10 mouse cellular contexts compared by ENCODE assay signal in genomic region chr10:75119396-75119795, GRCm38 (mm10). TPM values are rescaled to one million over a fixed set of nuclear protein-coding genes. Genes with fewer than 3 reads are reported as not detected.
DNase-seq lines count a peak whose midpoint lies in the region; TF ChIP-seq lines count a peak whose summit lies in the region.
"Had no signal": no experiment of that assay in that cellular context is flagged by ENCODE, and none has a peak within 500 bp of the region (broad histone marks: within the 10 kb centered on the region; RNA-seq: fewer than 3 reads in every experiment).

No protein-coding gene starts in this region.

- peak; percentile 60 for DNase-seq in gastrocnemius, adult 18-20 months (ENCODE audit: low spot score)
- DNase-seq in gastrocnemius, postnatal 4 days (ENCODE audit: low spot score in 2 of 2) = no peak
- DNase-seq in urinary bladder, postnatal 14 days (ENCODE audit: low spot score) = peak; percentile 57
- no peak for DNase-seq in urinary bladder, postnatal 10 days (ENCODE audit: low spot score)
- DNase-seq in lung, adult 2 months = peak; percentile 49
- DNase-seq in retina, postnatal 1 day = no peak
- DNase-seq in embryo, embryonic 11 days = no peak
- DNase-seq in layer of hippocampus, adult 18-20 months (ENCODE audit: low spot score in 2 of 2) = no peak

- WGBS in lung, adult 2 months = 47% methylated on average over 3 of the region's 3 CpGs

- peaks cover 12% of the 10 kb centered on the region; the same call in 1 of the 2 replicates for H3K4me1 ChIP-seq in lung, adult 2 months (ENCODE audit: control insufficient read depth, insufficient read depth, low read length)

- H3K4me3 ChIP-seq in lung, adult 2 months (replicated peaks; ENCODE audit: extremely low read depth, low read depth, low read length) = no peak overlapping the region
- H3K4me3 ChIP-seq: embryonic facial prominence, embryonic 15.5 days; megakaryocyte, embryonic 14.5 days had no signal

- TF ChIP-seq POLR2A in lung, adult 2 months (IDR thresholded peaks at IDR 0.05; ENCODE audit: borderline replicate concordance, extremely low read depth, low read depth, low read length) = no peak

- no peak for TF ChIP-seq CTCF in lung, adult 2 months (IDR thresholded peaks at IDR 0.05; ENCODE audit: insufficient read depth, low read length)

RNA-seq across cellular contexts. Expression of gene Bcr, which starts 59.0 kb away (rescaled TPM):
- 1 to 10 TPM; 5.0 to 6.0 TPM for total RNA-seq in gastrocnemius, adult 18-20 months (2021)
- total RNA-seq in gastrocnemius, postnatal 4 days (2021) = 10 to 100 TPM in 1 of 2 experiments, 1 to 10 TPM in 1; 7.3 to 10.5 TPM
- 51.8 and 51.9 TPM in 2 replicates for polyA plus RNA-seq in lung, adult 2 months (2012; rRNA removed)
- 100 to 1,000 TPM; 132 to 133 TPM for total RNA-seq in layer of hippocampus, adult 18-20 months (2021)

Comparison
In these comparisons a context has a peak if more than half of its experiments do, and no peak if none do; other contexts are left out.
1. DNase-seq: peak in gastrocnemius, adult 18-20 months (single experiment), urinary bladder, postnatal 14 days (single experiment) and lung, adult 2 months (single experiment); none in gastrocnemius, postnatal 4 days (0 of 2), urinary bladder, postnatal 10 days (single experiment), retina, postnatal 1 day (single experiment), embryo, embryonic 11 days (single experiment) and layer of hippocampus, adult 18-20 months (0 of 2).
2. RNA of gene Bcr, which starts 59.0 kb away (total RNA-seq): 132 to 133 TPM in layer of hippocampus, adult 18-20 months; 7.3 to 10.5 TPM in gastrocnemius, postnatal 4 days and 5.0 to 6.0 TPM in gastrocnemius, adult 18-20 months; every median in the first group is over 10 times any median in the second.